Mouse (Mus musculus): Measurements from ENCODE around the gene Gstt1. TPM values are rescaled to one million over a fixed set of nuclear protein-coding genes. Genes with fewer than 3 reads are reported as not detected.
"Not testable (repeated sequence)": the region's sequence is repeated elsewhere in the genome, so short reads cannot be mapped to it uniquely, and the experiment has no call there.

Gene Gstt1
- 4.8 and 5.5 TPM in 2 replicates for polyA plus RNA-seq (2015; fragmentation: Nextera tagmentation; extraction: Ambion mirVana)

- Histone ChIP-seq H3K27me3 (peaks cover 6% of the 10 kb centered on the region; the same call in 1 of the 2 replicates), H3K4me3 (replicated peaks) (peak within 1 kb of the TSS; percentile 41), H3K9ac (replicated peaks) (peak within 1 kb of the TSS; percentile 50), H3K36me3 (no peaks in the 10 kb centered on the region), H3K4me1 (replicated peaks) (peaks cover 15% of the 10 kb centered on the region), H3K4me2 (replicated peaks) (peak within 1 kb of the TSS; percentile 66), H3K27ac (no peak within 1 kb of the TSS), H3K9me3 (no peaks in the 10 kb centered on the region)
- peak; percentile 53 for ATAC-seq
- WGBS, result 1% methylated on average over 18 of the region's 18 CpGs
These were observed at the start of gene Gstt1 for GRCm38 (mm10) chr10:75798176-75798696. Gstt1 (minus strand) TSS chr10:75798584.

- H3K27me3 ChIP-seq, result 0 out of 2 replicates have a peak, but pooled peaks cover 3% of the 10 kb centered on the region
- H3K36me3 ChIP-seq, result no peaks in the 10 kb centered on the region
- no peak overlapping the region for H3K4me3 ChIP-seq (replicated peaks)
- 84% methylated on average over 6 of the region's 6 CpGs for WGBS
- no peak overlapping the region for H3K4me2 ChIP-seq (replicated peaks)
- no peak for ATAC-seq
- no peaks in the 10 kb centered on the region for H3K9me3 ChIP-seq
- peaks cover 4% of the 10 kb centered on the region for H3K4me1 ChIP-seq (replicated peaks)
- no peak overlapping the region for H3K9ac ChIP-seq (replicated peaks)
- no peak overlapping the region for H3K27ac ChIP-seq
These were observed 47.0 kb upstream of the Gstt1 start for GRCm38 (mm10) chr10:75845306-75845930.

- no peak for ATAC-seq
- no peak overlapping the region for H3K4me3 ChIP-seq (replicated peaks)
- no peak overlapping the region for H3K9ac ChIP-seq (replicated peaks)
- H3K27me3 ChIP-seq, result 0 out of 2 replicates have a peak, but pooled peaks cover 3% of the 10 kb centered on the region
- 50% methylated on average over 1 of the region's 1 CpGs for whole genome bisulfite sequencing
- no peaks in the 10 kb centered on the region for H3K36me3 ChIP-seq
- no peak overlapping the region for H3K4me2 ChIP-seq (replicated peaks)
- H3K9me3 ChIP-seq, result no peaks in the 10 kb centered on the region
- no peak overlapping the region for H3K27ac ChIP-seq
- peaks cover 4% of the 10 kb centered on the region for H3K4me1 ChIP-seq (replicated peaks)
These were observed 46.4 kb upstream of the Gstt1 start for GRCm38 (mm10) chr10:75844800-75845199.

GRCm38 (mm10) chr10:75843898-75844297 lies 45.5 kb upstream of the Gstt1 start:
- not testable (repeated sequence) for H3K9me3 ChIP-seq; H3K27ac ChIP-seq; H3K4me3 ChIP-seq (replicated peaks); H3K9ac ChIP-seq (replicated peaks); H3K36me3 ChIP-seq; ATAC-seq; H3K4me1 ChIP-seq (replicated peaks); H3K27me3 ChIP-seq; H3K4me2 ChIP-seq (replicated peaks)
- WGBS, result 80% methylated on average over 6 of the region's 6 CpGs

- no peak overlapping the region for H3K27ac ChIP-seq
- peaks cover 28% of the 10 kb centered on the region for H3K4me1 ChIP-seq (replicated peaks)
- H3K36me3 ChIP-seq, result no peaks in the 10 kb centered on the region
- no peak for ATAC-seq
- peaks cover 16% of the 10 kb centered on the region for H3K27me3 ChIP-seq
- H3K9ac ChIP-seq (replicated peaks), result no peak overlapping the region
- H3K4me2 ChIP-seq (replicated peaks), result no peak overlapping the region
- no peaks in the 10 kb centered on the region for H3K9me3 ChIP-seq
- 89% methylated on average over 10 of the region's 10 CpGs for WGBS
- no peak overlapping the region for H3K4me3 ChIP-seq (replicated peaks)
These were observed 40.7 kb upstream of the Gstt1 start for GRCm38 (mm10) chr10:75839092-75839491.

- under 1% methylated on average over 21 of the region's 21 CpGs for WGBS
- H3K9ac ChIP-seq (replicated peaks), result peak within 1 kb of the TSS; percentile 63
- peak within 1 kb of the TSS; percentile 75 for H3K27ac ChIP-seq
- H3K4me2 ChIP-seq (replicated peaks), result peak within 1 kb of the TSS; percentile 62
- ATAC-seq, result peak; percentile 94
- no peaks in the 10 kb centered on the region for H3K36me3 ChIP-seq
- no peaks in the 10 kb centered on the region for H3K9me3 ChIP-seq
- H3K4me1 ChIP-seq (replicated peaks), result peaks cover 36% of the 10 kb centered on the region
- peaks cover 32% of the 10 kb centered on the region for H3K27me3 ChIP-seq
- peak within 1 kb of the TSS; percentile 46 for H3K4me3 ChIP-seq (replicated peaks)
These were observed 38.9 kb upstream of the Gstt1 start, which contains the start of gene Gstt2 for GRCm38 (mm10) chr10:75837248-75837759. Gstt2 (minus strand) TSS chr10:75837424.

- ATAC-seq, result no peak
These were observed 37.6 kb upstream of the Gstt1 start for GRCm38 (mm10) chr10:75835761-75836531.

GRCm38 (mm10) chr10:75835307-75835706 lies 36.9 kb upstream of the Gstt1 start:
- H3K9me3 ChIP-seq, result no peaks in the 10 kb centered on the region
- peak; percentile 10; the same call in 1 of the 2 replicates for ATAC-seq
- WGBS, result 3% methylated on average over 10 of the region's 10 CpGs
- H3K27me3 ChIP-seq, result peaks cover 34% of the 10 kb centered on the region
- peak overlapping the region; percentile 45 for H3K4me2 ChIP-seq (replicated peaks)
- H3K9ac ChIP-seq (replicated peaks), result peak overlapping the region; percentile 42; the same call in 1 of the 2 replicates
- H3K36me3 ChIP-seq, result no peaks in the 10 kb centered on the region
- H3K27ac ChIP-seq, result no peak overlapping the region
- H3K4me1 ChIP-seq (replicated peaks), result peaks cover 36% of the 10 kb centered on the region
- H3K4me3 ChIP-seq (replicated peaks), result peak overlapping the region; percentile 25

More at GRCm38 (mm10) chr10:75835761-75836531, 37.6 kb upstream of the Gstt1 start:
- Histone ChIP-seq H3K27ac (no peak overlapping the region), H3K27me3 (peaks cover 35% of the 10 kb centered on the region), H3K9me3 (no peaks in the 10 kb centered on the region), H3K4me2 (replicated peaks) (peak overlapping the region; percentile 45), H3K4me1 (replicated peaks) (peaks cover 36% of the 10 kb centered on the region), H3K36me3 (no peaks in the 10 kb centered on the region), H3K4me3 (replicated peaks) (peak overlapping the region; percentile 25; the same call in 1 of the 2 replicates), H3K9ac (replicated peaks) (no peak overlapping the region)
- 27% methylated on average over 9 of the region's 10 CpGs for WGBS

GRCm38 (mm10) chr10:75834721-75835120 lies 36.3 kb upstream of the Gstt1 start:
- ATAC-seq, result no peak
- WGBS, result 14% methylated on average over 9 of the region's 9 CpGs
- no peaks in the 10 kb centered on the region for H3K36me3 ChIP-seq
- peaks cover 36% of the 10 kb centered on the region for H3K4me1 ChIP-seq (replicated peaks)
- peaks cover 34% of the 10 kb centered on the region for H3K27me3 ChIP-seq
- no peak overlapping the region for H3K27ac ChIP-seq
- H3K4me2 ChIP-seq (replicated peaks), result peak overlapping the region; percentile 57
- peak overlapping the region; percentile 32 for H3K4me3 ChIP-seq (replicated peaks)
- no peaks in the 10 kb centered on the region for H3K9me3 ChIP-seq
- H3K9ac ChIP-seq (replicated peaks), result peak overlapping the region; percentile 4

- H3K9me3 ChIP-seq, result no peaks in the 10 kb centered on the region
- ATAC-seq, result no peak
- H3K4me1 ChIP-seq (replicated peaks), result peaks cover 36% of the 10 kb centered on the region
- no peak overlapping the region for H3K27ac ChIP-seq
- 2% methylated on average over 21 of the region's 21 CpGs for WGBS
- peak overlapping the region; percentile 4 for H3K9ac ChIP-seq (replicated peaks)
- H3K4me2 ChIP-seq (replicated peaks), result peak overlapping the region; percentile 57
- H3K27me3 ChIP-seq, result peaks cover 34% of the 10 kb centered on the region
- H3K4me3 ChIP-seq (replicated peaks), result peak overlapping the region; percentile 32
- no peaks in the 10 kb centered on the region for H3K36me3 ChIP-seq
These were observed 35.9 kb upstream of the Gstt1 start for GRCm38 (mm10) chr10:75834250-75834649.

- Histone ChIP-seq H3K27me3 (peaks cover 34% of the 10 kb centered on the region), H3K4me1 (replicated peaks) (peaks cover 36% of the 10 kb centered on the region), H3K9ac (replicated peaks) (no peak overlapping the region; the same call in 1 of the 2 replicates), H3K9me3 (no peaks in the 10 kb centered on the region), H3K27ac (no peak overlapping the region), H3K4me3 (replicated peaks) (peak overlapping the region; percentile 32), H3K4me2 (replicated peaks) (peak overlapping the region; percentile 57), H3K36me3 (no peaks in the 10 kb centered on the region)
- WGBS, result 16% methylated on average over 21 of the region's 21 CpGs
- ATAC-seq, result no peak
These were observed 35.2 kb upstream of the Gstt1 start for GRCm38 (mm10) chr10:75833456-75834080.

Measured in midbrain, embryonic 13.5 days (tissue).